Mouse (Mus musculus) MEL (cell line): ENCODE measurements around the gene Grrp1. TPM values are rescaled to one million over a fixed set of nuclear protein-coding genes. Genes with fewer than 3 reads are reported as not detected.

Experiments used
- DNase-seq: peaks from one replicate; pipeline ENCODE4 v3.0.0; 2011; ENCODE audit warnings: low read depth, low spot score
- H3K27ac ChIP-seq: 2 replicates; pipeline ENCODE4 v1.5.1; 2012; ENCODE audit warnings: low read depth, mild to moderate bottlenecking, control low read depth, low read length, moderate library complexity; ENCODE audit not compliant: control insufficient read depth
- H3K27me3 ChIP-seq, 2 experiments: fragments of 150-350 bp in 1 of 2; sonication (generic) in 1 of 2; 2 replicates each; pipeline ENCODE4 v1.6.1; 2012; ENCODE audit warnings: low read length in 2 of 2, mild to moderate bottlenecking in 2 of 2, improper control_type of control experiment in 1 of 2, moderate library complexity in 1 of 2; ENCODE audit not compliant: insufficient read depth in 2 of 2, control insufficient read depth in 1 of 2
- H3K36me3 ChIP-seq, 2 experiments: 2 replicates each; pipeline ENCODE4 v1.6.1; 2012 to 2014; ENCODE audit warnings: low read length in 2 of 2, improper control_type of control experiment in 1 of 2, inconsistent platforms in 1 of 2, mild to moderate bottlenecking in 1 of 2; ENCODE audit not compliant: insufficient read depth in 2 of 2, control insufficient read depth in 1 of 2
- H3K4me1 ChIP-seq, 2 experiments: fragments of 150-350 bp in 1 of 2; sonication (generic) in 1 of 2; 2 replicates each; pipeline ENCODE4 v1.6.1; 2012; ENCODE audit warnings: low read length in 2 of 2, improper control_type of control experiment in 1 of 2, mild to moderate bottlenecking in 1 of 2; ENCODE audit not compliant: insufficient read depth in 2 of 2, control insufficient read depth in 1 of 2
- H3K4me3 ChIP-seq, 2 experiments: fragments of 150-350 bp in 1 of 2; sonication (generic) in 1 of 2; 2 replicates each; pipeline ENCODE4 v1.5.1; 2012; ENCODE audit warnings: low read depth in 2 of 2, low read length in 2 of 2, mild to moderate bottlenecking in 2 of 2, moderate library complexity in 2 of 2, control low read depth in 1 of 2, improper control_type of control experiment in 1 of 2; ENCODE audit not compliant: control insufficient read depth in 1 of 2, insufficient read depth in 1 of 2
- H3K79me2 ChIP-seq: 2 replicates; pipeline ENCODE4 v1.6.1; 2012; ENCODE audit warnings: mild to moderate bottlenecking, low read length, moderate library complexity; ENCODE audit not compliant: control insufficient read depth, poor library complexity, insufficient read depth
- H3K9ac ChIP-seq: 2 replicates; pipeline ENCODE4 v1.6.1; 2012; ENCODE audit warnings: low read depth, mild to moderate bottlenecking, control low read depth, low read length, moderate library complexity; ENCODE audit not compliant: control insufficient read depth, poor library complexity, severe bottlenecking
- H3K9me3 ChIP-seq: fragments of 150-350 bp; sonication (generic); replicated peaks from 2 replicates; pipeline ENCODE4 v1.6.1; 2012; ENCODE audit warnings: mild to moderate bottlenecking, low read length, improper control_type of control experiment, moderate library complexity; ENCODE audit not compliant: insufficient read depth
- EP300 ChIP-seq, 2 experiments: IDR thresholded peaks; 2 replicates each; pipeline ENCODE4 v1.6.1; 2011; ENCODE audit warnings: improper control_type of control experiment in 2 of 2, low read length in 2 of 2, low read depth in 1 of 2, mild to moderate bottlenecking in 1 of 2
- HCFC1 ChIP-seq: IDR thresholded peaks from 2 replicates; pipeline ENCODE4 v1.6.1; 2012; ENCODE audit warnings: low read depth, mild to moderate bottlenecking, inconsistent platforms, low read length, improper control_type of control experiment, moderate library complexity
- JUND ChIP-seq: IDR thresholded peaks from 2 replicates; pipeline ENCODE4 v1.6.1; 2011; ENCODE audit warnings: low read depth, mild to moderate bottlenecking, improper control_type of control experiment, low read length
- MAFK ChIP-seq: IDR thresholded peaks from 2 replicates; pipeline ENCODE4 v1.6.1; 2011; ENCODE audit warnings: low read depth, mild to moderate bottlenecking, low read length, improper control_type of control experiment, borderline replicate concordance
- MYB ChIP-seq: IDR thresholded peaks from 2 replicates; pipeline ENCODE4 v1.6.1; 2011; ENCODE audit warnings: mild to moderate bottlenecking, low read depth, low read length, improper control_type of control experiment
- MYC ChIP-seq: IDR thresholded peaks from 2 replicates; pipeline ENCODE4 v1.6.1; 2011; ENCODE audit warnings: low read depth, mild to moderate bottlenecking, low read length, improper control_type of control experiment, moderate library complexity
- NRF1 ChIP-seq: IDR thresholded peaks from 2 replicates; pipeline ENCODE4 v1.6.1; 2014; ENCODE audit warnings: low read depth, mild to moderate bottlenecking, inconsistent platforms, low read length, improper control_type of control experiment, moderate library complexity; ENCODE audit not compliant: poor library complexity, insufficient read depth, severe bottlenecking
- POLR2A ChIP-seq, 2 experiments: IDR thresholded peaks; 2 replicates each; pipeline ENCODE4 v1.6.1; 2011 to 2012; ENCODE audit warnings: low read length in 2 of 2, mild to moderate bottlenecking in 2 of 2, control low read depth in 1 of 2, improper control_type of control experiment in 1 of 2, low read depth in 1 of 2, moderate library complexity in 1 of 2; ENCODE audit not compliant: control insufficient read depth in 1 of 2, insufficient read depth in 1 of 2, poor library complexity in 1 of 2
- RAD21 ChIP-seq: IDR thresholded peaks from 2 replicates; pipeline ENCODE4 v1.6.1; 2011; ENCODE audit warnings: mild to moderate bottlenecking, low read depth, low read length, improper control_type of control experiment
- UBTF ChIP-seq: IDR thresholded peaks from 2 replicates; pipeline ENCODE4 v1.6.1; 2012; ENCODE audit warnings: low read depth, mild to moderate bottlenecking, inconsistent platforms, low read length, improper control_type of control experiment, moderate library complexity, borderline replicate concordance; ENCODE audit not compliant: insufficient read depth
- USF1 ChIP-seq: IDR thresholded peaks from 2 replicates; pipeline ENCODE4 v1.6.1; 2014; ENCODE audit warnings: low read depth, mild to moderate bottlenecking, inconsistent platforms, low read length, improper control_type of control experiment, moderate library complexity
- ZKSCAN1 ChIP-seq: IDR thresholded peaks from 2 replicates; pipeline ENCODE4 v1.6.1; 2012; ENCODE audit warnings: low read depth, mild to moderate bottlenecking, inconsistent platforms, low read length, improper control_type of control experiment, moderate library complexity
- ZNF384 ChIP-seq: IDR thresholded peaks from 2 replicates; pipeline ENCODE4 v1.6.1; 2012; ENCODE audit warnings: low read depth, mild to moderate bottlenecking, inconsistent platforms, low read length, improper control_type of control experiment
- polyA plus RNA-seq, 2 experiments: library from polyadenylated mRNA; stranded (reverse) in 1 of 2; unstranded in 1 of 2; fragments of >175 nt in 1 of 2; fragments of >200 nt in 1 of 2; gene quantifications; 2 replicates each; pipeline versions ENCODE4 v1.2.1 to v1.2.4; 2012; ENCODE audit warnings: low replicate concordance in 2 of 2, low read depth in 1 of 2; ENCODE audit not compliant: insufficient read length in 2 of 2, insufficient read depth in 1 of 2, missing spikeins in 1 of 2
- total RNA-seq: library from RNA; depleted of rRNA; stranded (reverse); fragments of 300-350 nt; gene quantifications from 2 replicates; pipeline ENCODE4 v1.2.3, GENCODE M21; 2012

The Grrp1 gene
- total and polyA plus RNA-seq, 3 experiments, result not detected

DNA sequence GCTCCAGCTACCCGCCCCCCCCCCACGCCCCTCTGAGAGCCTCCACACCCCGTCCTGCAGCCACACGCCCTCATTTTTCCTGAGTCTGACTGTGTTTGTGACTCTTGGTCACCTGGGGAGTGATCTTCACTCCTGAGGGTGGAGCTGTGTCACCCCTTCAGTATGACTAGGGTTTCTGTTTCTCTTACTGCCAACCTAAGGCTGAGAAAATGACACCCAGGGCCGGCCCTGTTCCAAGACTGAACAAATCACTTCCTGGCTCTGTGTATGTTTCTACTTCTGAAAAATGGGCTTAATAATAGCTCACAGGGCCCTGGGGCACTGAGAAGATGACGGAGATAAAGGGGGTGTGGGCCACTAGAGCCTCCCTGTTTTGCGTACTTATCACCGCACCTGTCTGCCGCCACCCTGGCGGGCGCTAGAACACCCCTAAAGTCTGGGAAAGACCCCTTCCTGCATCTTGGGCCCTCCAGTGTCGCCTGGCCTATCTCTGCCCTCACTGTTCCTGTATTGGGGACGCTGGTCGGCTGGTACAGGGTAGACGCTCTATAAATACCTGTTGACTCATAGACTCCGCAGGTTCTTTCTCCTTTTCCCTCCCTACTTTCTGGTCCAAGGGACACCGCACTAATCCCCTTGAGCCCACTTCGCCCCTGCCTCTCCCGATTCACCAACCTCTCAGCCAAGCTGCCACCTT is 16.2 kb downstream of the Grrp1 start:
- Histone ChIP-seq H3K79me2 (no peaks in the 10 kb centered on the region), H3K9me3 (no peaks in the 10 kb centered on the region), H3K27ac (no peak overlapping the region), H3K9ac (no peak overlapping the region), H3K4me3 (no peak overlapping the region), H3K36me3 (no peaks in the 10 kb centered on the region), H3K27me3 (peaks cover 0 to 5% of the 10 kb centered on the region in 2 experiments; a peak in 2 of 4 replicates), H3K4me1 (peaks cover 0 to 2% of the 10 kb centered on the region in 2 experiments; a peak in 1 of 4 replicates)
- no peak for DNase-seq
- no peak for TF ChIP-seq MYC
- no peak for TF ChIP-seq RAD21
- TF ChIP-seq POLR2A (IDR thresholded peaks at IDR 0.05; ENCODE audit: control insufficient read depth in 1 of 2, insufficient read depth in 1 of 2, low read depth in 1 of 2, low read length in 2 of 2, poor library complexity in 1 of 2), result no peak
- TF ChIP-seq ZKSCAN1, result no peak
- no peak for TF ChIP-seq EP300 (IDR thresholded peaks at IDR 0.05; ENCODE audit: low read depth in 1 of 2, low read length in 2 of 2)
- no peak for TF ChIP-seq HCFC1
- TF ChIP-seq USF1, result no peak

DNA sequence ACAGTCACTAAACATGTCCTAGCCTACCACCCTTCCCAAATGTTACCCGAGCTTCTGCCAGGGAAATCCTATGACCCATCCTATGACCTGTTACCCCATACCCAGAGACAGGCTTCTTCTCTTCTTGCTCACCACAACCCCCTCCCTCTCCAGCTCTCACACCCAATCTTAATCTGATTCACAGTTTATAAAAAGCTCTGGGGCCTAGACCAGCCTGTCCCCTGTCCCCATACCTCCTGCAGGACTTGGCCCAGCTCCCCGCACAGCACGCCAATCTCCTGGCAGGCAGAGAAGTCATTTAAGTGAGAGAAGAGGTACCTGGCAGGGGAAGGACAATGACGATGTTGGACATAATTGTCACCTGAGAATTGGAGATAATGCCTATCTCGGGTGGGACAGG is 19.0 kb downstream of the Grrp1 start:
- H3K4me1 ChIP-seq, result peaks cover 0 to 2% of the 10 kb centered on the region in 2 experiments; a peak in 1 of 4 replicates
- H3K79me2 ChIP-seq, result no peaks in the 10 kb centered on the region
- no peak overlapping the region for H3K4me3 ChIP-seq
- no peak for DNase-seq
- no peak overlapping the region for H3K27ac ChIP-seq
- no peaks in the 10 kb centered on the region for H3K9me3 ChIP-seq
- no peaks in the 10 kb centered on the region for H3K36me3 ChIP-seq
- no peak overlapping the region for H3K9ac ChIP-seq
- H3K27me3 ChIP-seq, result peaks cover 0 to 5% of the 10 kb centered on the region in 2 experiments; a peak in 2 of 4 replicates
- TF ChIP-seq MYB (no peak), UBTF (no peak)
- TF ChIP-seq, all 39 proteins: peak for 0

DNA sequence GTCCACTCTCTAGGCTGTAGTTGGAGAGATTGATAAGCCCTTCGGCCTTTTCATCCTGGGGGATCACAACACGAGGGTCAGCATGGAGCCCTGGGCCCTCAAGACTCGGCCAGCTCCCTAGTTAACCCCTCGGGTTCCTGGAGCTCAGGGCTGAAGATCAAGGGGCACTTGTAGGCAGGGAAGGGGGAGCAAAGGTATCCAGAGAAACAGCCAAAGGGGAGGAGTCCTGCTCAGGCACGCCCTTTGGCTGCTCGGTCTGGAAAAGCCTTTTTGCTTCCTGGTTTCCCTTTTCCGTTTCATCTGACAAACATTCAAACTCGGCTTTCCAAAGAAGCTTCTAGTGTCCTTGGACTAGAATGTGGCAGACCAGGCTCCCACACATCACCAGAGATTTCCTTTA is 23.5 kb downstream of the Grrp1 start:
- Histone ChIP-seq H3K27me3 (peaks cover 0 to 4% of the 10 kb centered on the region in 2 experiments; a peak in 2 of 4 replicates), H3K27ac (no peak overlapping the region), H3K9me3 (no peaks in the 10 kb centered on the region), H3K79me2 (no peaks in the 10 kb centered on the region), H3K9ac (no peak overlapping the region), H3K4me3 (no peak overlapping the region), H3K4me1 (no peaks in the 10 kb centered on the region), H3K36me3 (no peaks in the 10 kb centered on the region)
- no peak for TF ChIP-seq MAFK
- no peak for TF ChIP-seq JUND
- TF ChIP-seq UBTF, result no peak
- TF ChIP-seq NRF1, result no peak
- no peak for TF ChIP-seq POLR2A (IDR thresholded peaks at IDR 0.05; ENCODE audit: control insufficient read depth in 1 of 2, insufficient read depth in 1 of 2, low read depth in 1 of 2, low read length in 2 of 2, poor library complexity in 1 of 2)
- no peak for TF ChIP-seq ZNF384
- no peak for DNase-seq
